Mouse (Mus musculus): ENCODE data around the gene Ap3s2. TPM values are rescaled to one million over a fixed set of nuclear protein-coding genes. Genes with fewer than 3 reads are reported as not detected.
A peak's percentile ranks its signal among the peaks of the same experiment; 100 is the strongest.

Gene Ap3s2
- polyA plus RNA-seq, 1 experiment from 2014 or later: 46.4 TPM

DNA sequence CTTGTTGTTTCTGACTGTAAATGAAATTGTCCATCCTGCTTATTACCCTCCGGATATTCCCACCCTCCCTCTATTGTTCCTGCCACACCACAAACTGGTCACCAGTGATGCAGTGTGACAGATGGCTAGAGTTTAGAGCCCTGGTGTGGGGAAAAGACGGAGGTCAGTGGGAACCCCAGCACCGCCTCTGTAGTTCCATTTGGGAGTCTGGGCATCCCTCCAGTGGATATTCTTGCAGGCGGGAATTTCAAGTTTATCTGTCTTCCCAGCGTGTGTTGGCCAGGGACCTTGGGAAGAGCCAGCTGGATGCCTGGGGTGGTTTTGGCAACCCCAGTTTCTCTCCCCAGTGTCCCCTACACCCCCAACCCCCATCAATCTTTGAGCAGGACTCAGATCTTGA lies 14.0 kb upstream of the Ap3s2 start:
- no peak for ATAC-seq (ENCODE audit: low FRiP score)
- H3K27ac ChIP-seq: no peak overlapping the region

DNA sequence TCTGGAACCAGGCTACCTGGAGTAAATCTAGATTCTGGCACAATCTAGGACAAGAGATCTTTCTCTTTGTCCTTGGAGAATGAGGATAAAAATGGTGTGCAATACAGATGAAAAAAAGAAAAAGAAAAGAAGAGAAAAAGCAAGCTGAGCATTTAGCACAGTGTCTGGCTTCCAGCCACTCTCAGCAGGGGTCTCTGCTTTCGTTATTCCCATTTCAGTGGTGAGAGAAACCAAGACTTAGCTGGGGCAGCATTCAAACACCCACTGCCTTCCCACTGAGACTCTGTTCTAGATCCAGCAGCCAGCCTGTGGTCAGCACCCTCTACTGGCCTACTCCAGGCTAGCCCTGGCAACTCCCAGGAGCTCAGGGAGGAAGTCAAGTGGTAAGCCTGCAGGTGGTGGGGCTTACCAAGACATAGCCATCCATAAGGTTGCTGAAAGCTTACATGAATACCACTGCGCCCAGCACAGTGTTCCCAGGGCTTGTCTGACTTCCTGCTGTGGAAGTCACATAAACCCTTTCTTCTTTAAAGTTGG lies 8.1 kb upstream of the Ap3s2 start:
- Histone ChIP-seq H3K9me3 (ENCODE audit: control insufficient read depth, low read length) (no peaks in the 10 kb centered on the region), H3K27ac (no peak overlapping the region), H3K4me2 (replicated peaks) (no peak overlapping the region), H3K9ac (no peak overlapping the region), H3K4me3 (replicated peaks; ENCODE audit: low read length) (no peak overlapping the region), H3K36me3 (replicated peaks; ENCODE audit: control insufficient read depth, insufficient read depth) (peaks cover 11% of the 10 kb centered on the region), H3K27me3 (ENCODE audit: control insufficient read depth, insufficient read depth, low read length) (no peaks in the 10 kb centered on the region), H3K4me1 (replicated peaks; ENCODE audit: control insufficient read depth, insufficient read depth, low read length) (no peaks in the 10 kb centered on the region)
- ATAC-seq (ENCODE audit: low FRiP score) (no peak), DNase-seq (ENCODE audit: low spot score) (no peak)
- WGBS: 57% methylated on average over 2 of the region's 2 CpGs

More for the DNA sequence above, 14.0 kb upstream of the Ap3s2 start:
- WGBS: 32% methylated on average over 5 of the region's 5 CpGs
- Histone ChIP-seq H3K9me3 (ENCODE audit: control insufficient read depth, low read length) (no peaks in the 10 kb centered on the region), H3K36me3 (replicated peaks; ENCODE audit: control insufficient read depth, insufficient read depth) (no peaks in the 10 kb centered on the region), H3K4me3 (replicated peaks; ENCODE audit: low read length) (peak overlapping the region; percentile 39), H3K9ac (peak overlapping the region; percentile 61), H3K4me1 (replicated peaks; ENCODE audit: control insufficient read depth, insufficient read depth, low read length) (peaks cover 14% of the 10 kb centered on the region), H3K4me2 (replicated peaks) (peak overlapping the region; percentile 64), H3K27me3 (ENCODE audit: control insufficient read depth, insufficient read depth, low read length) (no peaks in the 10 kb centered on the region)
- no peak for DNase-seq (ENCODE audit: low spot score)

DNA sequence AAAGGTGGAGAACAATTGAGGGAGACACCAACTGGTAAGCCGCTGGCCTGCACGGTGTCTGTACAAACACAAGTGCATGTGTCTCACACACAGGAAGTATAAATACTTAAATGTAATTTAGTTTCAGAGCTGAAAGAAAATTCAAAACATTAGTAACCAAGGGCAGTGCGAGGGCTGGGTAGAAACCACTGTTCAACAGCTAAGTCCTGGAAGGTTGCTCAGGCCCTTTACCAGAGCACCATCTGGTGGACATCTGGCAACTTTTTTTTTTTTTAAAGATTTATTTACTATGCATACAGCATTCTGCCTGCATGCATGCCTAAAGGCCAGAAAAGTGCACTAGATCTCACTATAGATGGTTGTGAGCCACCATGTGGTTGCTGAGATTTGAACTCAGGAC lies 5.9 kb downstream of the Ap3s2 start:
- H3K9me3 ChIP-seq (ENCODE audit: control insufficient read depth, low read length): no peaks in the 10 kb centered on the region
- DNase-seq (ENCODE audit: low spot score) (peak; percentile 68), ATAC-seq (ENCODE audit: low FRiP score) (0 out of 2 replicates have a peak, but pooled peaks have one; percentile 27)
- no peak overlapping the region for H3K9ac ChIP-seq
- H3K27ac ChIP-seq: no peak overlapping the region
- no peaks in the 10 kb centered on the region for H3K27me3 ChIP-seq (ENCODE audit: control insufficient read depth, insufficient read depth, low read length)
- H3K4me1 ChIP-seq (replicated peaks; ENCODE audit: control insufficient read depth, insufficient read depth, low read length): peaks cover 2% of the 10 kb centered on the region; the same call in 1 of the 2 replicates
- H3K4me3 ChIP-seq (replicated peaks; ENCODE audit: low read length): no peak overlapping the region
- WGBS: 79% methylated on average over 3 of the region's 3 CpGs
- no peak overlapping the region for H3K4me2 ChIP-seq (replicated peaks)
- H3K36me3 ChIP-seq (replicated peaks; ENCODE audit: control insufficient read depth, insufficient read depth): peaks cover 53% of the 10 kb centered on the region

DNA sequence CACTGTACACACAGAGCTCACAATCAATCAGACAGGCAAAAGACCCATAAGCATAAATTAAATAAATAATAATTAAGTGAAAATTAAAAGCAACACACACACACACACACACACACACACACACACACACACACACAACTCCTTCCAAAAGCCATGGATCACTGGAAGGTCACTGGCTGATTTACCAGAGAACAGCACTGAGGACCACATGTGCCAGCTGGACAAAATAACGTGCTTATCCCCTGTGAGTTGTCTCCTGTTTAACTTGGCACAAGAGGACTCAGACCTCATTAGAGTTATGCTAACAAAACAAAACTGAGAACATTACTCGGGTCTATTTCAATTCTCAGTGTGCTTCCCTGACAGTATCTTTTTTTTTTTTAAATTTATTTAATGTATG lies 13.1 kb downstream of the Ap3s2 start:
- DNase-seq (ENCODE audit: low spot score) (no peak), ATAC-seq (ENCODE audit: low FRiP score) (no peak)
- peaks cover 78% of the 10 kb centered on the region for H3K36me3 ChIP-seq (replicated peaks; ENCODE audit: control insufficient read depth, insufficient read depth)
- no peak overlapping the region for H3K4me3 ChIP-seq (replicated peaks; ENCODE audit: low read length)
- H3K9ac ChIP-seq: no peak overlapping the region
- H3K4me1 ChIP-seq (replicated peaks; ENCODE audit: control insufficient read depth, insufficient read depth, low read length): no peaks in the 10 kb centered on the region
- H3K9me3 ChIP-seq (ENCODE audit: control insufficient read depth, low read length): no peaks in the 10 kb centered on the region
- 75% methylated on average over 2 of the region's 2 CpGs for WGBS
- H3K27me3 ChIP-seq (ENCODE audit: control insufficient read depth, insufficient read depth, low read length): no peaks in the 10 kb centered on the region
- no peak overlapping the region for H3K4me2 ChIP-seq (replicated peaks)
- H3K27ac ChIP-seq: no peak overlapping the region

DNA sequence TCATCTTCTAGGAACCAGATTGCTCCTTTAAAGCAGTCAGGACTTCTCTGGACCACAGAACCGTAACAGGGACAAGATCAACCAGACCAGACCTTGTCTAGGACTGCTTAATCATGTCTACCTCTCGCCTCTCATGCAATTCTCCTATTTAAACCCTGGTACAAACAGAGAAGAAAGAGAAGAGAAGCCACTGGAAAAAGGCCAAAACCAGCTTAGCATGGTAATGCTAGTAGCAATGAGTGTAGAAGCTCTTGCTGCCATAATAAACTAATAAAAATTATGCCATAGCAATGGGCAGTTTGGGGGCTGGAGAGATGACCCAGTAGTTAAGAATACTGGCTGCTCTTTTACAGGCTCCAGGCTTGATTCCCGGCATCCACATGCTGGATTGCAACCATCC lies 13.5 kb downstream of the Ap3s2 start:
- H3K4me3 ChIP-seq (replicated peaks; ENCODE audit: low read length): no peak overlapping the region
- ATAC-seq (ENCODE audit: low FRiP score) (no peak), DNase-seq (ENCODE audit: low spot score) (no peak)
- no peaks in the 10 kb centered on the region for H3K4me1 ChIP-seq (replicated peaks; ENCODE audit: control insufficient read depth, insufficient read depth, low read length)
- no peak overlapping the region for H3K27ac ChIP-seq
- no peak overlapping the region for H3K4me2 ChIP-seq (replicated peaks)
- WGBS: 95% methylated on average over 3 of the region's 3 CpGs
- no peaks in the 10 kb centered on the region for H3K9me3 ChIP-seq (ENCODE audit: control insufficient read depth, low read length)
- H3K27me3 ChIP-seq (ENCODE audit: control insufficient read depth, insufficient read depth, low read length): no peaks in the 10 kb centered on the region
- no peak overlapping the region for H3K9ac ChIP-seq
- peaks cover 78% of the 10 kb centered on the region for H3K36me3 ChIP-seq (replicated peaks; ENCODE audit: control insufficient read depth, insufficient read depth)

DNA sequence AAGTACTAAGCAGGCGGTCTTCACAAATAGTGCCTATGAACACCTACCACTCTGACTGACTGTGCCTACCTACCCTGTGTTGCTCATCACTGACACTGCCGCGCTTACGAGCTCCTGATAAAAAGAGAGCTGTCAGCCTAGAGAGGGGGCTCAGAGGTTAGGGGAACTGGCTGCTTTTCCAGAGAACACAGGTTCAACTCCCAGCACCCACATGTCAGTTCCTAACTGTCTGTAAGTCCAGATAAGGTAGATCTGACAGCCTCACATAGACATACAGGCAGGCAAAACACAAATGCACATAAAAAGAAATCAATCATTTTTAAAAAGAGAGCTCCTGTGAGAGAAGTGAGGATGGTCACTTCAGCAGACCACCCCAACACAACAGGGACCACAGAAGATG lies 15.3 kb downstream of the Ap3s2 start:
- 95% methylated on average over 4 of the region's 4 CpGs for WGBS
- Histone ChIP-seq H3K9me3 (ENCODE audit: control insufficient read depth, low read length) (no peaks in the 10 kb centered on the region), H3K4me3 (replicated peaks; ENCODE audit: low read length) (no peak overlapping the region), H3K4me2 (replicated peaks) (no peak overlapping the region), H3K27ac (no peak overlapping the region), H3K9ac (no peak overlapping the region), H3K4me1 (replicated peaks; ENCODE audit: control insufficient read depth, insufficient read depth, low read length) (no peaks in the 10 kb centered on the region), H3K27me3 (ENCODE audit: control insufficient read depth, insufficient read depth, low read length) (no peaks in the 10 kb centered on the region), H3K36me3 (replicated peaks; ENCODE audit: control insufficient read depth, insufficient read depth) (peaks cover 84% of the 10 kb centered on the region)
- DNase-seq (ENCODE audit: low spot score): no peak
- ATAC-seq (ENCODE audit: low FRiP score): no peak

DNA sequence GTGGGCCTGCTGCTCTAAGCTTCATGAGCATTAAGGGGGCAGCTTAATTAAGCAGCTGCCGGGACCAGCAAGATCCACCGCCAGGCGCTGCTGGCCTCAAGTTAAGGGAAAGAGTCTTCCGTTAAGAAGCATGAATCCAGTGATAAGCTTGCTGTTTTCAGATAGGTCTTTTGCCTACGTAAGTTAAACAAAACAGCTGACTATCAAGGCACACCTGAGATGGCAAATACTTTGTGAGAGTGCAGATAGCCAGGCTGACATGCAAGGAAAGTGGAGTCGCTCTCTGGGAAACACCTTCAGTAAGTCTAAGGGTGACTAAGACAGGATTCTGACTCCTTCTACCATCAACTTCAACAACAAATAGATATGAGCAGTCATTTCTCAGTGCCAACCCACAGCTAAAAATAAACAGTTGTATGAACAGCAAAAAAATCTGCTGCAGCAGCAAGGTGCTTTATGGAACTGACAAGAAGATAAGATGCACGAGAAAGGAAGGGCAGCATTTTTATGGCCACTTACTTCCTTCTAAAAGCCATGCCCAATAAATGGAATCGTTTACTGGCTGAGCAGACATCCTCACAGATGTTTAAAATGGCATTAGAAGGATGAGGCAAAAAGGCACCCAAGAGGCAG lies 17.2 kb downstream of the Ap3s2 start:
- peaks cover 82% of the 10 kb centered on the region for H3K36me3 ChIP-seq (replicated peaks; ENCODE audit: control insufficient read depth, insufficient read depth)
- whole genome bisulfite sequencing: 93% methylated on average over 8 of the region's 8 CpGs

DNA sequence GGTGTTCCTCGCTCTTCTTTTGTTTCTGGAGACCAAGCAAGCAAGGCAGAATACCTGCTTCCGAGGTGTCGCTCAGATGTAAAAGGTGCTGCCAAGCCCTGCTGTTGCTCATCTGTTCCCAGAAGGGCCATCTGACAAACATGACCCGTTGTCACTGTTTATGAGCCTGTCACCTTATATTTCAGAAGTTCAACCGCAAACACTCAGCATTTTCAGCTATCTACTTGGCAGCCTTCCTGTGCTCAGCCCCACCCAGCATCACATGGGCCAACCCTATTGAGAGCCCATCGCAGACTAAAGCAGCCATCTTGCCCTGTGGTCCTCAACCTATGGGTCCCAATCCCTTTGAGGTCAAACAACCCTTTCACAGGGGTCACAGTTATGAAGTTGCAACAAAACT lies 19.7 kb downstream of the Ap3s2 start:
- Histone ChIP-seq H3K4me3 (replicated peaks; ENCODE audit: low read length) (no peak overlapping the region), H3K27ac (no peak overlapping the region), H3K9ac (no peak overlapping the region), H3K4me1 (replicated peaks; ENCODE audit: control insufficient read depth, insufficient read depth, low read length) (no peaks in the 10 kb centered on the region), H3K36me3 (replicated peaks; ENCODE audit: control insufficient read depth, insufficient read depth) (peaks cover 71% of the 10 kb centered on the region), H3K27me3 (ENCODE audit: control insufficient read depth, insufficient read depth, low read length) (no peaks in the 10 kb centered on the region), H3K4me2 (replicated peaks) (no peak overlapping the region), H3K9me3 (ENCODE audit: control insufficient read depth, low read length) (no peaks in the 10 kb centered on the region)
- ATAC-seq (ENCODE audit: low FRiP score) (no peak), DNase-seq (ENCODE audit: low spot score) (no peak)
- WGBS: 98% methylated on average over 6 of the region's 6 CpGs

More for the DNA sequence above, 17.2 kb downstream of the Ap3s2 start:
- Histone ChIP-seq H3K9ac (no peak overlapping the region), H3K4me3 (replicated peaks; ENCODE audit: low read length) (no peak overlapping the region), H3K9me3 (ENCODE audit: control insufficient read depth, low read length) (no peaks in the 10 kb centered on the region), H3K27me3 (ENCODE audit: control insufficient read depth, insufficient read depth, low read length) (no peaks in the 10 kb centered on the region), H3K4me1 (replicated peaks; ENCODE audit: control insufficient read depth, insufficient read depth, low read length) (no peaks in the 10 kb centered on the region), H3K4me2 (replicated peaks) (no peak overlapping the region), H3K27ac (no peak overlapping the region)
- DNase-seq (ENCODE audit: low spot score) (no peak), ATAC-seq (ENCODE audit: low FRiP score) (no peak)

DNA sequence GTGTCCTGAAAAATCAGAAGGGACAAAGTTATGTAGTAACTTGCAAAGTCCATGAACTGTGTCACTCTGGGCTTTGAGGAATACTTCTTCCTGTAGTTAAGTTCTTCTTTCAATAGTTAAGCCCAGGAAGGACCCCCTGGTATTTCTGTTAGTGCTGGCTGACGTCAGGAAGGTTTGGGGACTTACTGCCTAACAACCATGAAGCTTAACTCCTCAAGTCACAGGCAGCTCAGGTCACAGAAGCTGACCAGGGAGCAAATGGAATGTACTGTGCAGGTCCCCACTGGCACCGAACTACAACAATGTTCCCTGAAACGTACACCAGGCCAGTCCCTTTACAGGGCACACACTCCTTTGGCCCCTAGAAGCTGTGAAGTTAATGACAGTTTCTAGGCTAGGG lies 25.2 kb downstream of the Ap3s2 start:
- Histone ChIP-seq H3K9ac (no peak overlapping the region), H3K36me3 (replicated peaks; ENCODE audit: control insufficient read depth, insufficient read depth) (peaks cover 56% of the 10 kb centered on the region), H3K27me3 (ENCODE audit: control insufficient read depth, insufficient read depth, low read length) (no peaks in the 10 kb centered on the region), H3K4me1 (replicated peaks; ENCODE audit: control insufficient read depth, insufficient read depth, low read length) (no peaks in the 10 kb centered on the region), H3K9me3 (ENCODE audit: control insufficient read depth, low read length) (no peaks in the 10 kb centered on the region), H3K4me2 (replicated peaks) (no peak overlapping the region), H3K27ac (no peak overlapping the region), H3K4me3 (replicated peaks; ENCODE audit: low read length) (no peak overlapping the region)
- DNase-seq (ENCODE audit: low spot score) (no peak), ATAC-seq (ENCODE audit: low FRiP score) (no peak)
- 80% methylated on average over 3 of the region's 3 CpGs for WGBS

DNA sequence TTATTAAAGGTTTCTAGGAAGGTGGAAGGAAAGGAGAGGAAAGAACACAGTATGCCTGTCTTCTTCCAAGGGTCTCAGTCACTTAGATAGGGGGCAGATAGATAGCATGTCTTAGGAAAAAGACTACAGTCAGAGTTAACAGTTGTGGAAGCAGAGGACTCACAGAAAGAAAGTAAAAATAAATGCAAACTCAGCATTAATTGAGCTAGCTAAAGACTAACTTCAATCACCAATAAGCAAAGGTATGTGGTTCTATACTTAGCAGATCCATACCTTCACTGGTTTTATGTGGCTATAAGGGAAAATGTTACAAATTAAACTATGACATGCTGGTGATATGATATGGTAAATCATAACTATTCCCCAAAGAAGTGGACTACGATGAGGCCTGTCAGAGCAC lies 25.7 kb downstream of the Ap3s2 start:
- no peak for DNase-seq (ENCODE audit: low spot score)
- no peak overlapping the region for H3K9ac ChIP-seq
- H3K36me3 ChIP-seq (replicated peaks; ENCODE audit: control insufficient read depth, insufficient read depth): peaks cover 52% of the 10 kb centered on the region
- H3K4me2 ChIP-seq (replicated peaks): no peak overlapping the region
- no peaks in the 10 kb centered on the region for H3K27me3 ChIP-seq (ENCODE audit: control insufficient read depth, insufficient read depth, low read length)
- H3K9me3 ChIP-seq (ENCODE audit: control insufficient read depth, low read length): no peaks in the 10 kb centered on the region
- 92% methylated on average over 1 of the region's 1 CpGs for WGBS
- no peak for ATAC-seq (ENCODE audit: low FRiP score)
- no peak overlapping the region for H3K27ac ChIP-seq
- H3K4me1 ChIP-seq (replicated peaks; ENCODE audit: control insufficient read depth, insufficient read depth, low read length): no peaks in the 10 kb centered on the region
- no peak overlapping the region for H3K4me3 ChIP-seq (replicated peaks; ENCODE audit: low read length)

All from hindbrain, embryonic 14.5 days (tissue).